Mouse (Mus musculus): ENCODE measurements around the gene Cfc1. TPM values are rescaled to one million over a fixed set of nuclear protein-coding genes. Genes with fewer than 3 reads are reported as not detected.
A peak's percentile ranks its signal among the peaks of the same experiment; 100 is the strongest.

Gene Cfc1
- polyA plus RNA-seq, 1 experiment from 2014 or later = not detected

GRCm38 (mm10) chr1:34582218-34582617 lies 46.8 kb downstream of the Cfc1 start:
- Histone ChIP-seq H3K9ac (ENCODE audit: low read depth, low read length) (no peak overlapping the region), H3K9me3 (ENCODE audit: control insufficient read depth) (no peaks in the 10 kb centered on the region), H3K36me3 (ENCODE audit: control insufficient read depth, insufficient read depth) (no peaks in the 10 kb centered on the region), H3K4me1 (replicated peaks; ENCODE audit: control insufficient read depth, insufficient read depth, low read length) (no peaks in the 10 kb centered on the region), H3K27me3 (replicated peaks; ENCODE audit: control insufficient read depth, insufficient read depth, low read length) (peaks cover 16% of the 10 kb centered on the region), H3K4me3 (ENCODE audit: low read depth, low read length) (no peak overlapping the region), H3K4me2 (replicated peaks; ENCODE audit: low read depth) (no peak overlapping the region), H3K27ac (ENCODE audit: low read depth, low read length) (no peak overlapping the region)
- ATAC-seq = no peak
- 76% methylated on average over 6 of the region's 6 CpGs for WGBS
- no peak for TF ChIP-seq CTCF (IDR thresholded peaks at IDR 0.05; ENCODE audit: low read depth)

- peak; percentile 25 for TF ChIP-seq CTCF (IDR thresholded peaks at IDR 0.05; ENCODE audit: low read depth)
- no peaks in the 10 kb centered on the region for H3K36me3 ChIP-seq (ENCODE audit: control insufficient read depth, insufficient read depth)
- H3K4me1 ChIP-seq (replicated peaks; ENCODE audit: control insufficient read depth, insufficient read depth, low read length) = no peaks in the 10 kb centered on the region
- H3K9me3 ChIP-seq (ENCODE audit: control insufficient read depth) = no peaks in the 10 kb centered on the region
- peaks cover 11% of the 10 kb centered on the region for H3K27me3 ChIP-seq (replicated peaks; ENCODE audit: control insufficient read depth, insufficient read depth, low read length)
- no peak for ATAC-seq
- H3K4me3 ChIP-seq (ENCODE audit: low read depth, low read length) = no peak overlapping the region
- no peak overlapping the region for H3K4me2 ChIP-seq (replicated peaks; ENCODE audit: low read depth)
- WGBS = 33% methylated on average over 4 of the region's 4 CpGs
- H3K27ac ChIP-seq (ENCODE audit: low read depth, low read length) = no peak overlapping the region
- no peak overlapping the region for H3K9ac ChIP-seq (ENCODE audit: low read depth, low read length)
These were observed 48.4 kb downstream of the Cfc1 start for GRCm38 (mm10) chr1:34583821-34584263.

- H3K9ac ChIP-seq (ENCODE audit: low read depth, low read length) = no peak overlapping the region
- ATAC-seq = no peak
- no peaks in the 10 kb centered on the region for H3K4me1 ChIP-seq (replicated peaks; ENCODE audit: control insufficient read depth, insufficient read depth, low read length)
- 73% methylated on average over 4 of the region's 4 CpGs for WGBS
- H3K27me3 ChIP-seq (replicated peaks; ENCODE audit: control insufficient read depth, insufficient read depth, low read length) = peaks cover 4% of the 10 kb centered on the region; the same call in 1 of the 2 replicates
- H3K27ac ChIP-seq (ENCODE audit: low read depth, low read length) = no peak overlapping the region
- H3K9me3 ChIP-seq (ENCODE audit: control insufficient read depth) = no peaks in the 10 kb centered on the region
- H3K4me2 ChIP-seq (replicated peaks; ENCODE audit: low read depth) = no peak overlapping the region
- H3K4me3 ChIP-seq (ENCODE audit: low read depth, low read length) = no peak overlapping the region
- no peaks in the 10 kb centered on the region for H3K36me3 ChIP-seq (ENCODE audit: control insufficient read depth, insufficient read depth)
- no peak for TF ChIP-seq CTCF (IDR thresholded peaks at IDR 0.05; ENCODE audit: low read depth)
These were observed 49.3 kb downstream of the Cfc1 start for GRCm38 (mm10) chr1:34584736-34585135.

- Histone ChIP-seq H3K27ac (ENCODE audit: low read depth, low read length) (no peak overlapping the region), H3K27me3 (replicated peaks; ENCODE audit: control insufficient read depth, insufficient read depth, low read length) (no peaks in the 10 kb centered on the region), H3K9ac (ENCODE audit: low read depth, low read length) (no peak overlapping the region), H3K4me1 (replicated peaks; ENCODE audit: control insufficient read depth, insufficient read depth, low read length) (no peaks in the 10 kb centered on the region), H3K9me3 (ENCODE audit: control insufficient read depth) (no peaks in the 10 kb centered on the region), H3K4me2 (replicated peaks; ENCODE audit: low read depth) (no peak overlapping the region), H3K4me3 (ENCODE audit: low read depth, low read length) (no peak overlapping the region), H3K36me3 (ENCODE audit: control insufficient read depth, insufficient read depth) (no peaks in the 10 kb centered on the region)
- TF ChIP-seq CTCF (IDR thresholded peaks at IDR 0.05; ENCODE audit: low read depth) = no peak
- WGBS = 79% methylated on average over 22 of the region's 22 CpGs
- ATAC-seq = no peak
These were observed 52.0 kb downstream of the Cfc1 start for GRCm38 (mm10) chr1:34587298-34588096.

Other genes with a start within 250 kb of the Cfc1 start
- 34.8 and 35.3 TPM in 2 replicates for gene Ccdc115, start 96.0 kb upstream of the Cfc1 start, polyA plus RNA-seq (2015; fragmentation: Nextera tagmentation; extraction: Ambion mirVana)
- 47.5 and 50.5 TPM in 2 replicates for gene Imp4, start 95.8 kb upstream of the Cfc1 start, polyA plus RNA-seq (2015; fragmentation: Nextera tagmentation; extraction: Ambion mirVana)
- gene Ptpn18, start 75.9 kb upstream of the Cfc1 start, polyA plus RNA-seq (2015; fragmentation: Nextera tagmentation; extraction: Ambion mirVana) = 35.3 and 40.4 TPM in 2 replicates
- not detected in 2 replicates for gene Prss39, start 37.2 kb upstream of the Cfc1 start, polyA plus RNA-seq (2015; fragmentation: Nextera tagmentation; extraction: Ambion mirVana)
- not detected in 2 replicates for gene Prss40, start 25.3 kb downstream of the Cfc1 start, polyA plus RNA-seq (2015; fragmentation: Nextera tagmentation; extraction: Ambion mirVana)
- gene Amer3, start 44.0 kb downstream of the Cfc1 start, polyA plus RNA-seq (2015; fragmentation: Nextera tagmentation; extraction: Ambion mirVana) = 0.18 and 0.31 TPM in 2 replicates